Mouse (Mus musculus) CH12.LX (cell line): Measurements from ENCODE around the gene Creb1. TPM values are rescaled to one million over a fixed set of nuclear protein-coding genes. Genes with fewer than 3 reads are reported as not detected.

Source experiments
- DNase-seq: peaks from one replicate; pipeline ENCODE4 v3.0.0-alpha.2; 2013; ENCODE audit errors: extremely low read depth
- H3K27ac ChIP-seq: 2 replicates; pipeline ENCODE4 v1.5.1; 2012; ENCODE audit warnings: low read depth, mild to moderate bottlenecking, control low read depth, moderate library complexity; ENCODE audit not compliant: insufficient read depth
- H3K27me3 ChIP-seq: replicated peaks from 2 replicates; pipeline ENCODE3; 2012; ENCODE audit warnings: inconsistent platforms
- H3K36me3 ChIP-seq, 2 experiments: replicated peaks in 1 of 2; 2 replicates each; pipeline versions ENCODE3 to v1.6.1; 2012; ENCODE audit warnings: inconsistent platforms in 1 of 2, low read length in 1 of 2, mild to moderate bottlenecking in 1 of 2, mixed read lengths in 1 of 2, moderate library complexity in 1 of 2; ENCODE audit not compliant: control insufficient read depth in 1 of 2, insufficient read depth in 1 of 2
- H3K4me1 ChIP-seq, 2 experiments: 2 replicates each; pipeline ENCODE4 v1.6.1; 2012; ENCODE audit warnings: inconsistent platforms in 1 of 2, moderate library complexity in 1 of 2; ENCODE audit not compliant: insufficient read depth in 2 of 2, control insufficient read depth in 1 of 2
- H3K4me2 ChIP-seq: 2 replicates; pipeline ENCODE4 v1.6.1; 2012; ENCODE audit warnings: low read depth, mild to moderate bottlenecking, control low read depth; ENCODE audit not compliant: poor library complexity, insufficient read depth, severe bottlenecking
- H3K4me3 ChIP-seq, 3 experiments: fragments of 150-350 bp in 1 of 3; sonication (generic) in 1 of 3; replicated peaks in 1 of 3; 2 replicates each; pipeline versions ENCODE3 to v1.5.1; 2011 to 2012; ENCODE audit warnings: low read depth in 2 of 3, low read length in 2 of 3, mild to moderate bottlenecking in 2 of 3, moderate library complexity in 2 of 3, control low read depth in 1 of 3, improper control_type of control experiment in 1 of 3, inconsistent platforms in 1 of 3, mixed read lengths in 1 of 3; ENCODE audit not compliant: poor library complexity in 1 of 3
- H3K79me2 ChIP-seq: replicated peaks from 2 replicates; pipeline ENCODE4 v1.6.1; 2012; ENCODE audit warnings: mild to moderate bottlenecking, moderate library complexity; ENCODE audit not compliant: control insufficient read depth, poor library complexity, insufficient read depth, severe bottlenecking; ENCODE audit errors: extremely low read depth
- H3K9ac ChIP-seq: 2 replicates; pipeline ENCODE4 v1.6.1; 2012; ENCODE audit warnings: low read depth, mild to moderate bottlenecking, control low read depth, moderate library complexity; ENCODE audit not compliant: insufficient read depth
- H3K9me3 ChIP-seq: replicated peaks from 2 replicates; pipeline ENCODE3; 2012; ENCODE audit warnings: low read length, inconsistent platforms, mixed read lengths
- BHLHE40 ChIP-seq: IDR thresholded peaks from 2 replicates; pipeline ENCODE4 v1.6.1; 2011; ENCODE audit warnings: mild to moderate bottlenecking, low read depth, low read length, improper control_type of control experiment
- ELF1 ChIP-seq: IDR thresholded peaks from 2 replicates; pipeline ENCODE4 v1.6.1; 2014; ENCODE audit warnings: low read depth, mild to moderate bottlenecking, inconsistent platforms, low read length, improper control_type of control experiment
- ETS1 ChIP-seq: conservative IDR thresholded peaks from 2 replicates; pipeline ENCODE4 v1.6.1; 2012; ENCODE audit warnings: low read depth, mild to moderate bottlenecking, inconsistent platforms, low read length, improper control_type of control experiment, moderate library complexity
- GABPA ChIP-seq: IDR thresholded peaks from 2 replicates; pipeline ENCODE4 v1.6.1; 2012; ENCODE audit warnings: low read depth, low read length, improper control_type of control experiment, inconsistent platforms; ENCODE audit not compliant: insufficient replicate concordance
- HCFC1 ChIP-seq: IDR thresholded peaks from 2 replicates; pipeline ENCODE4 v1.6.1; 2012; ENCODE audit warnings: low read depth, mild to moderate bottlenecking, inconsistent platforms, low read length, improper control_type of control experiment
- JUN ChIP-seq: IDR thresholded peaks from 2 replicates; pipeline ENCODE4 v1.6.1; 2011; ENCODE audit warnings: low read depth, mild to moderate bottlenecking, low read length, improper control_type of control experiment, moderate library complexity; ENCODE audit not compliant: insufficient read depth
- JUND ChIP-seq: conservative IDR thresholded peaks from 2 replicates; pipeline ENCODE4 v1.6.1; 2011; ENCODE audit warnings: low read depth, low read length, improper control_type of control experiment
- MAX ChIP-seq: IDR thresholded peaks from 2 replicates; pipeline ENCODE4 v1.6.1; 2011; ENCODE audit warnings: low read length, improper control_type of control experiment
- MAZ ChIP-seq: IDR thresholded peaks from 2 replicates; pipeline ENCODE4 v1.6.1; 2012; ENCODE audit warnings: low read depth, mild to moderate bottlenecking, inconsistent platforms, low read length, improper control_type of control experiment, moderate library complexity
- MEF2A ChIP-seq: IDR thresholded peaks from 2 replicates; pipeline ENCODE4 v1.6.1; 2014; ENCODE audit warnings: low read depth, mild to moderate bottlenecking, inconsistent platforms, low read length, improper control_type of control experiment, borderline replicate concordance
- MXI1 ChIP-seq: IDR thresholded peaks from 2 replicates; pipeline ENCODE4 v1.6.1; 2011; ENCODE audit warnings: mild to moderate bottlenecking, low read depth, low read length, improper control_type of control experiment
- NELFE ChIP-seq: IDR thresholded peaks from 2 replicates; pipeline ENCODE4 v1.6.1; 2011; ENCODE audit warnings: low read depth, low read length, improper control_type of control experiment
- POLR2AphosphoS2 ChIP-seq: IDR thresholded peaks from 2 replicates; pipeline ENCODE4 v1.6.1; 2011; ENCODE audit warnings: low read depth, low read length, improper control_type of control experiment
- RAD21 ChIP-seq: IDR thresholded peaks from 2 replicates; pipeline ENCODE4 v1.6.1; 2011; ENCODE audit warnings: low read depth, mild to moderate bottlenecking, low read length, improper control_type of control experiment, moderate library complexity
- SMC3 ChIP-seq: IDR thresholded peaks from 2 replicates; pipeline ENCODE4 v1.6.1; 2011; ENCODE audit warnings: low read depth, low read length, improper control_type of control experiment
- TBP ChIP-seq: conservative IDR thresholded peaks from 2 replicates; pipeline ENCODE4 v1.6.1; 2011; ENCODE audit warnings: low read depth, low read length, improper control_type of control experiment
- TCF12 ChIP-seq: IDR thresholded peaks from 2 replicates; pipeline ENCODE4 v1.6.1; 2014; ENCODE audit warnings: low read depth, mild to moderate bottlenecking, inconsistent platforms, low read length, improper control_type of control experiment
- UBTF ChIP-seq: IDR thresholded peaks from 2 replicates; pipeline ENCODE4 v1.6.1; 2012; ENCODE audit warnings: low read depth, mild to moderate bottlenecking, inconsistent platforms, low read length, improper control_type of control experiment, moderate library complexity
- ZC3H11A ChIP-seq: IDR thresholded peaks from 2 replicates; pipeline ENCODE4 v1.6.1; 2012; ENCODE audit warnings: low read depth, mild to moderate bottlenecking, inconsistent platforms, low read length, improper control_type of control experiment
- ZKSCAN1 ChIP-seq: IDR thresholded peaks from 2 replicates; pipeline ENCODE4 v1.6.1; 2012; ENCODE audit warnings: low read depth, inconsistent platforms, low read length, improper control_type of control experiment, borderline replicate concordance
- ZNF384 ChIP-seq: IDR thresholded peaks from 2 replicates; pipeline ENCODE4 v1.6.1; 2012; ENCODE audit warnings: low read depth, low read length, improper control_type of control experiment, inconsistent platforms
- dilution Hi-C: fragments of 300-500 bp; cut with MboI; formaldehyde crosslinking; loops from 2 replicates; pipeline ENCODE4 v1.14.3; 2020; ENCODE audit warnings: low sequenced_read_pairs; ENCODE audit not compliant: extremely low pct_unique_long_range_greater_than_20kb, extremely low pct_ligation_motif_present
- in situ Hi-C: fragments of 300-500 bp; cut with MboI; formaldehyde crosslinking; loops from 3 replicates; pipeline ENCODE4 v1.14.3; 2019; ENCODE audit warnings: low sequenced_read_pairs, low pct_ligation_motif_present, low pct_unique_long_range_greater_than_20kb, mixed read lengths
- polyA plus RNA-seq: library from polyadenylated mRNA; unstranded; fragments of >175 nt; gene quantifications from 2 replicates; pipeline ENCODE4 v1.2.1, GENCODE M21; 2012; ENCODE audit warnings: low read depth; ENCODE audit not compliant: insufficient read length
- total RNA-seq, 2 experiments: library from RNA; depleted of rRNA; stranded (reverse); fragments of 300-350 nt in 1 of 2; fragments of >200 nt in 1 of 2; gene quantifications; 2 replicates each; pipeline ENCODE4 v1.2.3; 2012 to 2014

Creb1 gene
- total and polyA plus RNA-seq, 3 experiments = 21.0 to 42.8 (median 24.2) TPM

DNA sequence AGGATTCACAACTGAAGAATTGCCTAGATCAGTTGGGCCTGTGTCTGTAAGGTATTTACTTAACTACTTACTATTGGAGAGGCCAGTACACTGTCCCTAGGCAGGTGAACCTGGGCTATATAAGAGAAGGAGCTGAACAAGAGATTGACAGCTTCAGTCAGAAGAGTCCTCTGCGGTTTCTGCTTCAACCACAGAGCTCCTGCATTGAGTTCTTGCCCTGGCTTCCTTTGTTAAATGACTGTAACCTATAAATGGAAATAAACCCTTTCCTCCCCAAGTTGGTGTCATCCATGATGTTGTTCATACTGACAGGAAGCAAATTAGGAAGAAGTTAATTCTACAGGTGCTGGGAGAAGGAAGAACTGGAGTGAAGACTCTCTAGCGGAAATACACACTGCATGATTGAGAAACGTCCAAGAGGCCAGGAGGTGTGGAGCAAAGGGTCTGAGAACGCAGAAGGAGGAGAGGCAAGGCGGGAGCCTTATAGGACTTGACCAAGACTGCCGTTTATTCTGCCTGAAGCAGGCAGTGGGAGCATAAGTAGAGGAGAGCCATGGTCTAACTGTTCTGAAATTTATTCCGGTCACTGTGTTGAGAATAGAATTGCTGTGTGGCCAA is 23.9 kb upstream of the Creb1 start:
- in situ Hi-C loops (no loop called here), dilution Hi-C loops (no loop called here)
- no peak for DNase-seq
- H3K36me3 ChIP-seq = no peaks in the 10 kb centered on the region
- no peaks in the 10 kb centered on the region for H3K79me2 ChIP-seq
- H3K4me3 ChIP-seq = no peak overlapping the region
- H3K4me2 ChIP-seq = no peak overlapping the region
- H3K9ac ChIP-seq = no peak overlapping the region
- no peaks in the 10 kb centered on the region for H3K27me3 ChIP-seq
- no peaks in the 10 kb centered on the region for H3K9me3 ChIP-seq
- H3K27ac ChIP-seq = no peak overlapping the region
- H3K4me1 ChIP-seq = no peaks in the 10 kb centered on the region
- TF ChIP-seq RAD21 (no peak), SMC3 (no peak), ELF1 (no peak), BHLHE40 (no peak), HCFC1 (no peak), NELFE (no peak), GABPA (no peak), MAX (no peak), TCF12 (no peak), MXI1 (no peak), MEF2A (no peak)

- DNase-seq = no peak
- no peaks in the 10 kb centered on the region for H3K4me1 ChIP-seq
- no peak overlapping the region for H3K4me3 ChIP-seq
- H3K9me3 ChIP-seq = no peaks in the 10 kb centered on the region
- no peaks in the 10 kb centered on the region for H3K27me3 ChIP-seq
- H3K36me3 ChIP-seq = no peaks in the 10 kb centered on the region
- in situ Hi-C loops (no loop called here), dilution Hi-C loops (no loop called here)
- TF ChIP-seq ZC3H11A (no peak), JUN (no peak), POLR2AphosphoS2 (no peak), TBP (no peak), ELF1 (no peak), SMC3 (no peak), UBTF (no peak), ZKSCAN1 (no peak), MAZ (no peak), RAD21 (no peak), ETS1 (no peak), TCF12 (no peak), ZNF384 (no peak), JUND (no peak), HCFC1 (no peak)
- no peaks in the 10 kb centered on the region for H3K79me2 ChIP-seq
- H3K9ac ChIP-seq = no peak overlapping the region
- no peak overlapping the region for H3K4me2 ChIP-seq
- no peak overlapping the region for H3K27ac ChIP-seq
These were observed 22.8 kb upstream of the Creb1 start for GRCm38 (mm10) chr1:64509678-64510077.
